ENCODE assay signal across 16 mouse cellular contexts in genomic region chr7:142539828-142540227, GRCm38 (mm10). TPM values are rescaled to one million over a fixed set of nuclear protein-coding genes. Genes with fewer than 3 reads are reported as not detected.
DNase-seq lines count a peak whose midpoint lies in the region; ATAC-seq lines count a peak whose summit lies in the region.
"Had no signal": no experiment of that assay in that cellular context is flagged by ENCODE, and none has a peak within 500 bp of the region (broad histone marks: within the 10 kb centered on the region; RNA-seq: fewer than 3 reads in every experiment).

No protein-coding gene starts in this region.

- no peak for ATAC-seq in forebrain, embryonic 11.5 days (replicated peaks; ENCODE audit: low FRiP score)
- ATAC-seq in kidney, embryonic 14.5 days (ENCODE audit: low FRiP score, low TSS enrichment), result no peak
- no peak for ATAC-seq in embryonic facial prominence, embryonic 12.5 days (ENCODE audit: insufficient number of reproducible peaks, insufficient read depth, low FRiP score, low TSS enrichment)
- peak; percentile 36; the same call in 1 of the 2 replicates for ATAC-seq in limb, embryonic 15.5 days (ENCODE audit: insufficient number of reproducible peaks, low FRiP score, low TSS enrichment, low read depth)
- no peak for ATAC-seq in cerebellum, adult (ENCODE audit: insufficient number of reproducible peaks, low FRiP score, low TSS enrichment)
- ATAC-seq: midbrain, embryonic 16.5 days had no signal

- no peak for DNase-seq in forebrain, embryonic 10.5 days (ENCODE audit: extremely low spot score, low spot score)
- DNase-seq in forebrain, embryonic 11.5 days (ENCODE audit: low spot score), result no peak
- DNase-seq in kidney, postnatal 10 days, result no peak
- no peak for DNase-seq in testis, postnatal 14 days (ENCODE audit: low spot score)
- DNase-seq: adrenal gland, adult 8-10 months; cerebellum, postnatal 14 days; retina, postnatal 1 day; thymus, adult 2 months had no signal

- no peak overlapping the region for H3K9ac ChIP-seq in forebrain, embryonic 11.5 days (ENCODE audit: low read length)
- H3K9ac ChIP-seq in kidney, embryonic 14.5 days (ENCODE audit: low read depth, low read length), result no peak overlapping the region
- no peak overlapping the region for H3K9ac ChIP-seq in embryonic facial prominence, embryonic 12.5 days
- no peak overlapping the region for H3K9ac ChIP-seq in limb, embryonic 15.5 days

- 75% methylated on average over 8 of the region's 8 CpGs for WGBS in forebrain, embryonic 10.5 days
- WGBS in forebrain, embryonic 11.5 days, result 67% methylated on average over 8 of the region's 8 CpGs
- WGBS in kidney, embryonic 14.5 days, result 34% methylated on average over 8 of the region's 8 CpGs
- 70% methylated on average over 8 of the region's 8 CpGs for WGBS in embryonic facial prominence, embryonic 12.5 days
- WGBS in limb, embryonic 15.5 days, result 14% methylated on average over 8 of the region's 8 CpGs

- H3K4me1 ChIP-seq in forebrain, embryonic 10.5 days, result peaks cover 73% of the 10 kb centered on the region
- H3K4me1 ChIP-seq in forebrain, embryonic 11.5 days (replicated peaks; ENCODE audit: control insufficient read depth, insufficient read depth, low read length), result peaks cover 17% of the 10 kb centered on the region
- peaks cover 60% of the 10 kb centered on the region for H3K4me1 ChIP-seq in kidney, embryonic 14.5 days (ENCODE audit: control insufficient read depth, insufficient read depth, low read length)
- peaks cover 65% of the 10 kb centered on the region for H3K4me1 ChIP-seq in embryonic facial prominence, embryonic 12.5 days
- peaks cover 82% of the 10 kb centered on the region for H3K4me1 ChIP-seq in limb, embryonic 15.5 days

- H3K4me2 ChIP-seq in forebrain, embryonic 11.5 days (ENCODE audit: low read depth, low read length, severe bottlenecking), result no peak overlapping the region
- H3K4me2 ChIP-seq in kidney, embryonic 14.5 days (replicated peaks; ENCODE audit: low read depth, low read length), result no peak overlapping the region
- no peak overlapping the region for H3K4me2 ChIP-seq in embryonic facial prominence, embryonic 12.5 days (replicated peaks)
- no peak overlapping the region for H3K4me2 ChIP-seq in limb, embryonic 15.5 days
- H3K4me2 ChIP-seq: neural tube, embryonic 13.5 days had no signal

- H3K4me3 ChIP-seq in forebrain, embryonic 10.5 days, result no peak overlapping the region
- no peak overlapping the region for H3K4me3 ChIP-seq in forebrain, embryonic 11.5 days (ENCODE audit: low read depth, low read length)
- no peak overlapping the region for H3K4me3 ChIP-seq in kidney, embryonic 14.5 days (ENCODE audit: low read length)
- no peak overlapping the region for H3K4me3 ChIP-seq in embryonic facial prominence, embryonic 12.5 days
- no peak overlapping the region for H3K4me3 ChIP-seq in limb, embryonic 15.5 days
- H3K4me3 ChIP-seq: layer of hippocampus, adult 2 months; neural tube, embryonic 13.5 days had no signal

- peaks cover 52% of the 10 kb centered on the region for H3K36me3 ChIP-seq in forebrain, embryonic 10.5 days (replicated peaks)
- H3K36me3 ChIP-seq in forebrain, embryonic 11.5 days (ENCODE audit: control insufficient read depth, insufficient read depth, low read length), result no peaks in the 10 kb centered on the region
- peaks cover 9% of the 10 kb centered on the region; the same call in 1 of the 2 replicates for H3K36me3 ChIP-seq in kidney, embryonic 14.5 days (ENCODE audit: control insufficient read depth, insufficient read depth, low read length)
- peaks cover 5% of the 10 kb centered on the region; the same call in 1 of the 2 replicates for H3K36me3 ChIP-seq in embryonic facial prominence, embryonic 12.5 days
- H3K36me3 ChIP-seq in limb, embryonic 15.5 days, result no peaks in the 10 kb centered on the region

- H3K27me3 ChIP-seq in forebrain, embryonic 10.5 days (ENCODE audit: poor library complexity, severe bottlenecking), result no peaks in the 10 kb centered on the region
- no peaks in the 10 kb centered on the region for H3K27me3 ChIP-seq in forebrain, embryonic 11.5 days (ENCODE audit: control insufficient read depth, insufficient read depth, low read length)
- no peaks in the 10 kb centered on the region for H3K27me3 ChIP-seq in kidney, embryonic 14.5 days (ENCODE audit: control insufficient read depth, insufficient read depth, low read length)
- no peaks in the 10 kb centered on the region for H3K27me3 ChIP-seq in embryonic facial prominence, embryonic 12.5 days
- H3K27me3 ChIP-seq in limb, embryonic 15.5 days, result no peaks in the 10 kb centered on the region
- H3K27me3 ChIP-seq: neural tube, embryonic 13.5 days had no signal

- peak overlapping the region; percentile 83 for H3K27ac ChIP-seq in forebrain, embryonic 10.5 days
- H3K27ac ChIP-seq in forebrain, embryonic 11.5 days (ENCODE audit: low read depth, low read length), result no peak overlapping the region
- peak overlapping the region; percentile 89 for H3K27ac ChIP-seq in kidney, embryonic 14.5 days (ENCODE audit: low read depth, low read length)
- peak overlapping the region; percentile 96 for H3K27ac ChIP-seq in embryonic facial prominence, embryonic 12.5 days
- H3K27ac ChIP-seq in limb, embryonic 15.5 days, result peak overlapping the region; percentile 92
- H3K27ac ChIP-seq: layer of hippocampus, adult 2 months; macrophage had no signal

- H3K9me3 ChIP-seq in forebrain, embryonic 10.5 days, result no peaks in the 10 kb centered on the region
- no peaks in the 10 kb centered on the region for H3K9me3 ChIP-seq in forebrain, embryonic 11.5 days (ENCODE audit: control insufficient read depth, low read length)
- no peaks in the 10 kb centered on the region for H3K9me3 ChIP-seq in kidney, embryonic 14.5 days (ENCODE audit: control insufficient read depth, low read length)
- no peaks in the 10 kb centered on the region for H3K9me3 ChIP-seq in embryonic facial prominence, embryonic 12.5 days
- H3K9me3 ChIP-seq in limb, embryonic 15.5 days, result no peaks in the 10 kb centered on the region
- H3K9me3 ChIP-seq: neural tube, embryonic 13.5 days had no signal

RNA-seq across cellular contexts. Expression of gene Mrpl23, which starts 7.3 kb away (rescaled TPM):
- polyA plus RNA-seq in forebrain, embryonic 10.5 days (2016; fragmentation: Nextera tagmentation; extraction: Ambion mirVana), result 15.8 and 16.1 TPM in 2 replicates
- polyA plus RNA-seq in forebrain, embryonic 11.5 days (2014; fragmentation: Nextera tagmentation; extraction: Ambion mirVana), result 18.3 and 18.7 TPM in 2 replicates
- polyA plus RNA-seq in kidney, embryonic 14.5 days (2014; fragmentation: Nextera tagmentation; extraction: Ambion mirVana), result 30.3 and 33.4 TPM in 2 replicates
- 19.8 and 32.6 TPM in 2 replicates for polyA plus RNA-seq in embryonic facial prominence, embryonic 12.5 days (2016; fragmentation: Nextera tagmentation; extraction: Ambion mirVana)
- 28.8 and 30.5 TPM in 2 replicates for polyA plus RNA-seq in limb, embryonic 15.5 days (2015; fragmentation: Nextera tagmentation; extraction: Ambion mirVana)

RNA-seq across cellular contexts. Expression of gene Tnnt3, which starts 41.2 kb away (rescaled TPM):
- 0.33 and 1.1 TPM in 2 replicates for polyA plus RNA-seq in forebrain, embryonic 10.5 days (2016; fragmentation: Nextera tagmentation; extraction: Ambion mirVana)
- polyA plus RNA-seq in forebrain, embryonic 11.5 days (2014; fragmentation: Nextera tagmentation; extraction: Ambion mirVana), result 1.00 and 1.0 TPM in 2 replicates
- polyA plus RNA-seq in kidney, embryonic 14.5 days (2014; fragmentation: Nextera tagmentation; extraction: Ambion mirVana), result 3.2 and 3.5 TPM in 2 replicates
- polyA plus RNA-seq in embryonic facial prominence, embryonic 12.5 days (2016; fragmentation: Nextera tagmentation; extraction: Ambion mirVana), result 4.6 and 6.9 TPM in 2 replicates
- polyA plus RNA-seq in limb, embryonic 15.5 days (2015; fragmentation: Nextera tagmentation; extraction: Ambion mirVana), result 154 and 517 TPM in 2 replicates
- polyA plus RNA-seq: macrophage had no signal

Comparison
In these comparisons a context has a peak if more than half of its experiments do, and no peak if none do; other contexts are left out.
1. RNA of gene Tnnt3, which starts 41.2 kb away (polyA plus RNA-seq): 154 to 517 TPM in limb, embryonic 15.5 days; 4.6 to 6.9 TPM in embryonic facial prominence, embryonic 12.5 days, 3.2 to 3.5 TPM in kidney, embryonic 14.5 days, 0.33 to 1.1 TPM in forebrain, embryonic 10.5 days and 1.00 to 1.0 TPM in forebrain, embryonic 11.5 days; every median in the first group is over 10 times any median in the second.